23 mouse cellular contexts compared by ENCODE assay signal in genomic region chr10:128401638-128402037, GRCm38 (mm10). TPM values are rescaled to one million over a fixed set of nuclear protein-coding genes. Genes with fewer than 3 reads are reported as not detected.
DNase-seq lines count a peak whose midpoint lies in the region; ATAC-seq and TF ChIP-seq lines count a peak whose summit lies in the region.
"Had no signal": no experiment of that assay in that cellular context is flagged by ENCODE, and none has a peak within 500 bp of the region (broad histone marks: within the 10 kb centered on the region; RNA-seq: fewer than 3 reads in every experiment).

No protein-coding gene starts in this region.

- no peaks in the 10 kb centered on the region for H3K9me3 ChIP-seq in forebrain, embryonic 13.5 days (replicated peaks)
- no peaks in the 10 kb centered on the region for H3K9me3 ChIP-seq in forebrain, embryonic 10.5 days
- H3K9me3 ChIP-seq in midbrain, embryonic 11.5 days (ENCODE audit: control insufficient read depth, low read length): no peaks in the 10 kb centered on the region
- H3K9me3 ChIP-seq in midbrain, embryonic 15.5 days: no peaks in the 10 kb centered on the region
- no peaks in the 10 kb centered on the region for H3K9me3 ChIP-seq in stomach, postnatal 0 days (ENCODE audit: control insufficient read depth, low read length)
- H3K9me3 ChIP-seq: embryonic facial prominence, embryonic 12.5 days; heart, embryonic 12.5 days; hindbrain, embryonic 15.5 days had no signal

- H3K4me3 ChIP-seq in forebrain, embryonic 13.5 days: no peak overlapping the region
- no peak overlapping the region for H3K4me3 ChIP-seq in forebrain, embryonic 10.5 days
- H3K4me3 ChIP-seq in midbrain, embryonic 11.5 days (ENCODE audit: low read depth, low read length): no peak overlapping the region
- H3K4me3 ChIP-seq in midbrain, embryonic 15.5 days: no peak overlapping the region
- H3K4me3 ChIP-seq in stomach, postnatal 0 days (ENCODE audit: low read depth, low read length): no peak overlapping the region
- H3K4me3 ChIP-seq: embryonic facial prominence, embryonic 12.5 days; gastrocnemius, adult 2 months; heart, embryonic 12.5 days; hindbrain, embryonic 15.5 days had no signal

- TF ChIP-seq EP300 in stomach, postnatal 0 days (optimal IDR thresholded peaks at IDR 0.05): no peak

- H3K9ac ChIP-seq in forebrain, embryonic 13.5 days: peak overlapping the region; percentile 12; the same call in 1 of the 2 replicates
- no peak overlapping the region for H3K9ac ChIP-seq in midbrain, embryonic 11.5 days (ENCODE audit: low read length)
- no peak overlapping the region for H3K9ac ChIP-seq in midbrain, embryonic 15.5 days
- H3K9ac ChIP-seq in stomach, postnatal 0 days (ENCODE audit: low read length): no peak overlapping the region
- H3K9ac ChIP-seq: embryonic facial prominence, embryonic 12.5 days; heart, embryonic 12.5 days; hindbrain, embryonic 15.5 days had no signal

- H3K4me1 ChIP-seq in forebrain, embryonic 13.5 days: peaks cover 8% of the 10 kb centered on the region; the same call in 1 of the 2 replicates
- H3K4me1 ChIP-seq in forebrain, embryonic 10.5 days: peaks cover 30% of the 10 kb centered on the region
- H3K4me1 ChIP-seq in midbrain, embryonic 11.5 days (ENCODE audit: control insufficient read depth, insufficient read depth, low read length): peaks cover 2% of the 10 kb centered on the region; the same call in 1 of the 2 replicates
- no peaks in the 10 kb centered on the region for H3K4me1 ChIP-seq in midbrain, embryonic 15.5 days
- H3K4me1 ChIP-seq in stomach, postnatal 0 days (replicated peaks; ENCODE audit: control insufficient read depth, insufficient read depth): no peaks in the 10 kb centered on the region
- H3K4me1 ChIP-seq: hindbrain, embryonic 15.5 days had no signal

- H3K4me2 ChIP-seq in forebrain, embryonic 13.5 days: no peak overlapping the region
- H3K4me2 ChIP-seq in midbrain, embryonic 11.5 days: no peak overlapping the region
- H3K4me2 ChIP-seq in midbrain, embryonic 15.5 days: no peak overlapping the region
- no peak overlapping the region for H3K4me2 ChIP-seq in stomach, postnatal 0 days (replicated peaks; ENCODE audit: low read depth)
- H3K4me2 ChIP-seq: embryonic facial prominence, embryonic 12.5 days; heart, embryonic 12.5 days; hindbrain, embryonic 15.5 days had no signal

- no peak for TF ChIP-seq CTCF in stomach, postnatal 0 days (IDR thresholded peaks at IDR 0.05; ENCODE audit: low read depth)

- H3K27me3 ChIP-seq in forebrain, embryonic 13.5 days: no peaks in the 10 kb centered on the region
- H3K27me3 ChIP-seq in forebrain, embryonic 10.5 days (ENCODE audit: poor library complexity, severe bottlenecking): no peaks in the 10 kb centered on the region
- no peaks in the 10 kb centered on the region for H3K27me3 ChIP-seq in midbrain, embryonic 11.5 days (ENCODE audit: control insufficient read depth, insufficient read depth, low read length)
- no peaks in the 10 kb centered on the region for H3K27me3 ChIP-seq in midbrain, embryonic 15.5 days (replicated peaks)
- no peaks in the 10 kb centered on the region for H3K27me3 ChIP-seq in stomach, postnatal 0 days (ENCODE audit: control insufficient read depth, insufficient read depth, low read length)
- H3K27me3 ChIP-seq: CH12.LX; heart, embryonic 12.5 days; hindbrain, embryonic 15.5 days; Patski had no signal

- H3K36me3 ChIP-seq in forebrain, embryonic 13.5 days (ENCODE audit: poor library complexity, severe bottlenecking): peaks cover 39% of the 10 kb centered on the region
- peaks cover 62% of the 10 kb centered on the region for H3K36me3 ChIP-seq in forebrain, embryonic 10.5 days (replicated peaks)
- peaks cover 2% of the 10 kb centered on the region; the same call in 1 of the 2 replicates for H3K36me3 ChIP-seq in midbrain, embryonic 11.5 days (ENCODE audit: control insufficient read depth, insufficient read depth, low read length)
- peaks cover 5% of the 10 kb centered on the region; the same call in 1 of the 2 replicates for H3K36me3 ChIP-seq in midbrain, embryonic 15.5 days (replicated peaks)
- H3K36me3 ChIP-seq in stomach, postnatal 0 days (ENCODE audit: control insufficient read depth, insufficient read depth, low read length): no peaks in the 10 kb centered on the region; the same call in 1 of the 2 replicates

- no peak for DNase-seq in forebrain, embryonic 10.5 days (ENCODE audit: extremely low spot score, low spot score)
- DNase-seq in midbrain, embryonic 11.5 days (ENCODE audit: low spot score, missing footprints): peak; percentile 60
- peak; percentile 38 for DNase-seq in CD4-positive, CD25-positive, alpha-beta regulatory T cell, adult 2 months (ENCODE audit: low read depth, low spot score)
- peak; percentile 10 for DNase-seq in stomach, postnatal 0 days (ENCODE audit: low spot score)
- no peak for DNase-seq in lung, postnatal 14 days
- DNase-seq: adrenal gland, postnatal 14 days; B cell, adult 2 months; cerebellum, adult 11-12 months; cerebellum, adult 9-10 months; cerebellum, postnatal 25 days; gastrocnemius, adult 2 months; gastrocnemius, postnatal 25 days; heart, postnatal 36 days had no signal

- ATAC-seq in forebrain, embryonic 13.5 days: no peak
- no peak for ATAC-seq in midbrain, embryonic 11.5 days (ENCODE audit: low FRiP score)
- no peak for ATAC-seq in midbrain, embryonic 15.5 days (replicated peaks)
- no peak for ATAC-seq in stomach, postnatal 0 days (ENCODE audit: low FRiP score, low TSS enrichment)
- ATAC-seq: activated CD4-positive, CD25-positive, alpha-beta regulatory T cell, adult 4 months; forebrain, embryonic 14.5 days; Patski had no signal

- H3K27ac ChIP-seq in forebrain, embryonic 13.5 days: no peak overlapping the region
- no peak overlapping the region for H3K27ac ChIP-seq in forebrain, embryonic 10.5 days
- H3K27ac ChIP-seq in midbrain, embryonic 11.5 days (ENCODE audit: low read depth, low read length): no peak overlapping the region
- no peak overlapping the region for H3K27ac ChIP-seq in midbrain, embryonic 15.5 days
- H3K27ac ChIP-seq in stomach, postnatal 0 days (replicated peaks): no peak overlapping the region
- H3K27ac ChIP-seq: embryonic facial prominence, embryonic 12.5 days; gastrocnemius, adult 2 months; hindbrain, embryonic 15.5 days had no signal

- 80% methylated on average over 9 of the region's 9 CpGs for WGBS in forebrain, embryonic 13.5 days
- WGBS in forebrain, embryonic 10.5 days: 84% methylated on average over 9 of the region's 9 CpGs
- WGBS in midbrain, embryonic 11.5 days: 77% methylated on average over 9 of the region's 9 CpGs
- WGBS in midbrain, embryonic 15.5 days: 80% methylated on average over 9 of the region's 9 CpGs
- WGBS in stomach, postnatal 0 days: 79% methylated on average over 9 of the region's 9 CpGs

RNA-seq across cellular contexts. Expression of gene Slc39a5, which starts 0.6 kb away (rescaled TPM):
- polyA plus RNA-seq in forebrain, embryonic 13.5 days (2015; fragmentation: Nextera tagmentation; extraction: Ambion mirVana): 0.18 TPM in 1 of 2 replicates, not detected in the other
- 0.30 TPM in 1 of 2 replicates, not detected in the other for polyA plus RNA-seq in forebrain, embryonic 10.5 days (2016; fragmentation: Nextera tagmentation; extraction: Ambion mirVana)
- polyA plus RNA-seq in midbrain, embryonic 11.5 days (2014; fragmentation: Nextera tagmentation; extraction: Ambion mirVana): not detected in 2 replicates
- not detected in 2 replicates for polyA plus RNA-seq in midbrain, embryonic 15.5 days (2015; fragmentation: Nextera tagmentation; extraction: Ambion mirVana)
- polyA plus RNA-seq in stomach, postnatal 0 days (2015; fragmentation: Nextera tagmentation; extraction: Ambion mirVana): 0.75 and 0.76 TPM in 2 replicates
- polyA plus RNA-seq: activated CD4-positive, CD25-positive, alpha-beta regulatory T cell, adult 4 months; embryonic facial prominence, embryonic 12.5 days; forebrain, embryonic 14.5 days; hindbrain, embryonic 11.5 days had no signal

RNA-seq across cellular contexts. Expression of gene Nabp2, which starts 9.7 kb away (rescaled TPM):
- 153 and 156 TPM in 2 replicates for polyA plus RNA-seq in forebrain, embryonic 13.5 days (2015; fragmentation: Nextera tagmentation; extraction: Ambion mirVana)
- polyA plus RNA-seq in forebrain, embryonic 10.5 days (2016; fragmentation: Nextera tagmentation; extraction: Ambion mirVana): 161 and 164 TPM in 2 replicates
- 131 and 154 TPM in 2 replicates for polyA plus RNA-seq in midbrain, embryonic 11.5 days (2014; fragmentation: Nextera tagmentation; extraction: Ambion mirVana)
- 146 and 147 TPM in 2 replicates for polyA plus RNA-seq in midbrain, embryonic 15.5 days (2015; fragmentation: Nextera tagmentation; extraction: Ambion mirVana)
- 53.5 and 54.4 TPM in 2 replicates for polyA plus RNA-seq in stomach, postnatal 0 days (2015; fragmentation: Nextera tagmentation; extraction: Ambion mirVana)

RNA-seq across cellular contexts. Expression of gene Rnf41, which starts 9.8 kb away (rescaled TPM):
- 76.4 and 83.9 TPM in 2 replicates for polyA plus RNA-seq in forebrain, embryonic 13.5 days (2015; fragmentation: Nextera tagmentation; extraction: Ambion mirVana)
- 40.9 and 42.9 TPM in 2 replicates for polyA plus RNA-seq in forebrain, embryonic 10.5 days (2016; fragmentation: Nextera tagmentation; extraction: Ambion mirVana)
- 43.1 and 43.8 TPM in 2 replicates for polyA plus RNA-seq in midbrain, embryonic 11.5 days (2014; fragmentation: Nextera tagmentation; extraction: Ambion mirVana)
- polyA plus RNA-seq in midbrain, embryonic 15.5 days (2015; fragmentation: Nextera tagmentation; extraction: Ambion mirVana): 105 and 107 TPM in 2 replicates
- 18.9 and 20.1 TPM in 2 replicates for polyA plus RNA-seq in stomach, postnatal 0 days (2015; fragmentation: Nextera tagmentation; extraction: Ambion mirVana)

RNA-seq across cellular contexts. Expression of gene Ankrd52, which starts 24.7 kb away (rescaled TPM):
- polyA plus RNA-seq in forebrain, embryonic 13.5 days (2015; fragmentation: Nextera tagmentation; extraction: Ambion mirVana): 12.0 and 14.6 TPM in 2 replicates
- 11.1 and 13.1 TPM in 2 replicates for polyA plus RNA-seq in forebrain, embryonic 10.5 days (2016; fragmentation: Nextera tagmentation; extraction: Ambion mirVana)
- 7.5 and 8.6 TPM in 2 replicates for polyA plus RNA-seq in midbrain, embryonic 11.5 days (2014; fragmentation: Nextera tagmentation; extraction: Ambion mirVana)
- 15.0 and 15.6 TPM in 2 replicates for polyA plus RNA-seq in midbrain, embryonic 15.5 days (2015; fragmentation: Nextera tagmentation; extraction: Ambion mirVana)
- polyA plus RNA-seq in stomach, postnatal 0 days (2015; fragmentation: Nextera tagmentation; extraction: Ambion mirVana): 2.9 and 4.3 TPM in 2 replicates

RNA-seq across cellular contexts. Expression of gene Coq10a, which starts 32.8 kb away (rescaled TPM):
- polyA plus RNA-seq in forebrain, embryonic 13.5 days (2015; fragmentation: Nextera tagmentation; extraction: Ambion mirVana): 16.4 and 22.8 TPM in 2 replicates
- 9.2 and 10.1 TPM in 2 replicates for polyA plus RNA-seq in forebrain, embryonic 10.5 days (2016; fragmentation: Nextera tagmentation; extraction: Ambion mirVana)
- 23.1 and 23.4 TPM in 2 replicates for polyA plus RNA-seq in midbrain, embryonic 11.5 days (2014; fragmentation: Nextera tagmentation; extraction: Ambion mirVana)
- polyA plus RNA-seq in midbrain, embryonic 15.5 days (2015; fragmentation: Nextera tagmentation; extraction: Ambion mirVana): 42.6 and 44.2 TPM in 2 replicates
- 12.9 and 13.8 TPM in 2 replicates for polyA plus RNA-seq in stomach, postnatal 0 days (2015; fragmentation: Nextera tagmentation; extraction: Ambion mirVana)

Comparison
In these comparisons a context has a peak if more than half of its experiments do, and no peak if none do; other contexts are left out.
1. DNase-seq: peak in midbrain, embryonic 11.5 days (single experiment), CD4-positive, CD25-positive, alpha-beta regulatory T cell, adult 2 months (single experiment) and stomach, postnatal 0 days (single experiment); none in forebrain, embryonic 10.5 days (single experiment) and lung, postnatal 14 days (single experiment).